Mouse (Mus musculus) c-Kit-positive CD71-positive TER-119-negative erythroid progenitor cells, embryonic 14.5 days (primary cell): ENCODE results near the gene Anks1b.
A peak's percentile ranks its signal among the peaks of the same experiment; 100 is the strongest.

Experiments used
- DNase-seq: peaks from one replicate; pipeline ENCODE4 v3.0.0-alpha.2; 2013; ENCODE audit warnings: low read depth

Gene Anks1b

GRCm38 (mm10) chr10:90169941-90170580, 296.8 kb downstream of the Anks1b start:
- no peak for DNase-seq

- DNase-seq = no peak
These were observed 317.1 kb downstream of the Anks1b start for GRCm38 (mm10) chr10:90190366-90190765.

- DNase-seq = no peak
These were observed 323.6 kb downstream of the Anks1b start for GRCm38 (mm10) chr10:90196936-90197335.

GRCm38 (mm10) chr10:90210044-90210443, 336.7 kb downstream of the Anks1b start:
- no peak for DNase-seq

- no peak for DNase-seq
These were observed 347.2 kb downstream of the Anks1b start for GRCm38 (mm10) chr10:90220470-90220869.

GRCm38 (mm10) chr10:90222793-90223495, 349.6 kb downstream of the Anks1b start:
- no peak for DNase-seq

- no peak for DNase-seq
These were observed 362.0 kb downstream of the Anks1b start for GRCm38 (mm10) chr10:90235273-90235672.

GRCm38 (mm10) chr10:90237290-90237689, 364.0 kb downstream of the Anks1b start:
- DNase-seq = no peak

- DNase-seq = no peak
These were observed 385.8 kb downstream of the Anks1b start for GRCm38 (mm10) chr10:90258944-90259714.

- no peak for DNase-seq
These were observed 398.0 kb downstream of the Anks1b start for GRCm38 (mm10) chr10:90271321-90271720.

- no peak for DNase-seq
These were observed 400.0 kb downstream of the Anks1b start for GRCm38 (mm10) chr10:90273311-90273710.

GRCm38 (mm10) chr10:90286589-90286988, 413.3 kb downstream of the Anks1b start:
- no peak for DNase-seq

GRCm38 (mm10) chr10:90303249-90303648, 429.9 kb downstream of the Anks1b start:
- no peak for DNase-seq

GRCm38 (mm10) chr10:90306156-90306555, 432.8 kb downstream of the Anks1b start:
- DNase-seq = no peak

- DNase-seq = no peak
These were observed 434.7 kb downstream of the Anks1b start for GRCm38 (mm10) chr10:90307931-90308555.

- DNase-seq = no peak
These were observed 456.5 kb downstream of the Anks1b start for GRCm38 (mm10) chr10:90329781-90330180.

GRCm38 (mm10) chr10:90345394-90345793, 472.1 kb downstream of the Anks1b start:
- DNase-seq = no peak

- no peak for DNase-seq
These were observed 482.9 kb downstream of the Anks1b start for GRCm38 (mm10) chr10:90356258-90356657.

- no peak for DNase-seq
These were observed 484.0 kb downstream of the Anks1b start for GRCm38 (mm10) chr10:90357169-90357907.

GRCm38 (mm10) chr10:90369015-90369414, 495.7 kb downstream of the Anks1b start:
- DNase-seq = no peak

GRCm38 (mm10) chr10:90370751-90371150, 497.4 kb downstream of the Anks1b start:
- no peak for DNase-seq

- peak; percentile 10 for DNase-seq
These were observed 500.2 kb downstream of the Anks1b start for GRCm38 (mm10) chr10:90373469-90373868.
